Mouse (Mus musculus): ENCODE measurements at regions not wholly inside any gene's neighbourhood (a gene's known extent, or its start where the extent isn't known, plus 50 kb on each side); places are given as distances from the start of the nearest gene placed in this dataset.

DNA sequence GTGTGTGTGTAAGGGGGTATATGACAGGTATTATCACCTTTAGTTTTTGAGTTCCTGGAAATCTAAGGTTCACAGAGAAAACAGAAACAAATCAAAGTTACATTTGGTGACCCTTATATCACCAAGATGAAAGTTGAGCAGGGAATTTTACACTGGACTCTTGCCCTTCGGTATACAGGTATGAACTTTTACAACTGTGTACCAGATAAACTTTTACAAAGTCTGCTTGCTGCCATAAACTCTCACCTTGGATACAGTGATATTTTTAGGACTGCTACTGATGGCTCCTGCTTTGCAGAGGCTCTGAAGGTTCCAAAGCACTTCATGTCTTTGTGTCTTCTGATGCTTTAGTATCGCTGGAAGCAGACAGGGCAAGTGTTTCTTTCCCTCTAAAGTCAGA is 461.3 kb upstream of the Smarca2 start:
- ATAC-seq, result no peak
- Histone ChIP-seq H3K4me2 (no peak overlapping the region), H3K4me1 (no peaks in the 10 kb centered on the region), H3K9ac (no peak overlapping the region), H3K36me3 (ENCODE audit: poor library complexity, severe bottlenecking) (no peaks in the 10 kb centered on the region), H3K9me3 (replicated peaks) (no peaks in the 10 kb centered on the region), H3K4me3 (no peak overlapping the region), H3K27ac (no peak overlapping the region), H3K27me3 (no peaks in the 10 kb centered on the region)
- 89% methylated on average over 2 of the region's 2 CpGs for WGBS

- no peaks in the 10 kb centered on the region for H3K9me3 ChIP-seq (replicated peaks)
- WGBS, result 90% methylated on average over 4 of the region's 4 CpGs
- H3K27ac ChIP-seq, result no peak overlapping the region
- H3K4me2 ChIP-seq, result no peak overlapping the region
- no peaks in the 10 kb centered on the region for H3K27me3 ChIP-seq
- ATAC-seq, result no peak
- no peaks in the 10 kb centered on the region for H3K36me3 ChIP-seq (ENCODE audit: poor library complexity, severe bottlenecking)
- no peak overlapping the region for H3K9ac ChIP-seq
- H3K4me1 ChIP-seq, result no peaks in the 10 kb centered on the region
- no peak overlapping the region for H3K4me3 ChIP-seq
Measured at GRCm38 (mm10) chr19:26151216-26151615, 453.6 kb upstream of the Smarca2 start.

GRCm38 (mm10) chr19:26164993-26165392 is 439.9 kb upstream of the Smarca2 start:
- Histone ChIP-seq H3K4me1 (no peaks in the 10 kb centered on the region), H3K4me3 (no peak overlapping the region), H3K27me3 (no peaks in the 10 kb centered on the region), H3K9me3 (replicated peaks) (no peaks in the 10 kb centered on the region), H3K27ac (no peak overlapping the region), H3K4me2 (peak overlapping the region; percentile 30; the same call in 1 of the 2 replicates), H3K36me3 (ENCODE audit: poor library complexity, severe bottlenecking) (no peaks in the 10 kb centered on the region), H3K9ac (no peak overlapping the region)
- WGBS, result 32% methylated on average over 13 of the region's 13 CpGs
- ATAC-seq, result no peak

GRCm38 (mm10) chr19:26181774-26182173 is 423.1 kb upstream of the Smarca2 start:
- no peaks in the 10 kb centered on the region for H3K27me3 ChIP-seq
- no peak overlapping the region for H3K9ac ChIP-seq
- H3K4me1 ChIP-seq, result no peaks in the 10 kb centered on the region

DNA sequence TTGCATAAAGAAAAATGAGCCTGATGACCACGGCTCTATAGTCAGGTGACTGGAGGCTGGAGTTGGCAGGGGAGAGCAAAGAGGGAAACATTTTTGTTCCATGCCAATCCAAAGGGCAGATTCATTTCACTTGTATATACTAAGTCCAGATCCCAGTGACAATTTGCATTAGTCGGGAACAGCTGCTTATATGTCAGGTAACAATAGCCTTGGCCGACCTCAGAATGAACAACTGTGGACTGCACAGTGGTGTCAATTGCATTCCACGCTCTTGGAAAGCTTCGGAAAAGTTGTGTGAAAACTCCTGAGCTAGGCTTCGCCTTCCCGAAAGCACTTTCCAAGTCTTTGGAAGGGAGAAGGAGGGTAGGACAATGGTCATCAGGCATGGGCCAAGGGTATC is 419.8 kb upstream of the Smarca2 start:
- WGBS, result 87% methylated on average over 7 of the region's 7 CpGs
- no peak overlapping the region for H3K4me3 ChIP-seq
- ATAC-seq, result no peak
- H3K9ac ChIP-seq, result no peak overlapping the region
- no peaks in the 10 kb centered on the region for H3K36me3 ChIP-seq (ENCODE audit: poor library complexity, severe bottlenecking)
- H3K4me2 ChIP-seq, result no peak overlapping the region
- no peaks in the 10 kb centered on the region for H3K9me3 ChIP-seq (replicated peaks)
- H3K4me1 ChIP-seq, result no peaks in the 10 kb centered on the region
- H3K27ac ChIP-seq, result no peak overlapping the region
- H3K27me3 ChIP-seq, result no peaks in the 10 kb centered on the region

More at GRCm38 (mm10) chr19:26181774-26182173, 423.1 kb upstream of the Smarca2 start:
- no peak overlapping the region for H3K4me3 ChIP-seq
- peak; percentile 50; the same call in 1 of the 2 replicates for ATAC-seq
- WGBS, result 20% methylated on average over 4 of the region's 4 CpGs
- H3K36me3 ChIP-seq (ENCODE audit: poor library complexity, severe bottlenecking), result no peaks in the 10 kb centered on the region
- no peaks in the 10 kb centered on the region for H3K9me3 ChIP-seq (replicated peaks)
- H3K4me2 ChIP-seq, result no peak overlapping the region
- no peak overlapping the region for H3K27ac ChIP-seq

DNA sequence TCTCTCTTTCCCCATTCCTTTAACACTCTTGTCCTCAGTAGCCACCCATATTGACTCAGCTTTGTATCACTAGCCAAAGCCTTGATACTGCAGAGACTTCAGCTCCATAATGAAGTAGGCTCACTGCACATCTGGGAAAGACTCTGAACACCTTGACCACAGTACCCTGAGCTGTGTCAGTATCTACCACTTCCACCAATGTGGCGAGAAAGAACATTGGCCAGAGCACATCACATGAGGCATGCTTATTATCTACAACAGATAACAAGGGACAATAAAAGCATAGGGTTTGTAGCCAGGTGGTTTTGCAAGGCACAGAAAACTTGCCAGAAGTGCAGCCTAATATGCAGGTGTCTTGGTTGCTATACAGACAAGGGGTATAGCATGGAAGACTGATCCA is 414.0 kb upstream of the Smarca2 start:
- Histone ChIP-seq H3K9ac (no peak overlapping the region), H3K27ac (no peak overlapping the region), H3K4me3 (no peak overlapping the region), H3K36me3 (ENCODE audit: poor library complexity, severe bottlenecking) (no peaks in the 10 kb centered on the region), H3K9me3 (replicated peaks) (no peaks in the 10 kb centered on the region), H3K4me1 (no peaks in the 10 kb centered on the region), H3K4me2 (no peak overlapping the region), H3K27me3 (no peaks in the 10 kb centered on the region)
- no peak for ATAC-seq
- 88% methylated on average over 1 of the region's 1 CpGs for WGBS

- Histone ChIP-seq H3K27ac (no peak overlapping the region), H3K4me3 (no peak overlapping the region), H3K9me3 (replicated peaks) (no peaks in the 10 kb centered on the region), H3K4me1 (no peaks in the 10 kb centered on the region), H3K36me3 (ENCODE audit: poor library complexity, severe bottlenecking) (no peaks in the 10 kb centered on the region), H3K4me2 (no peak overlapping the region), H3K9ac (no peak overlapping the region), H3K27me3 (no peaks in the 10 kb centered on the region)
- no peak for ATAC-seq
- WGBS, result 85% methylated on average over 1 of the region's 1 CpGs
Measured at GRCm38 (mm10) chr19:26193664-26194063, 411.2 kb upstream of the Smarca2 start.

GRCm38 (mm10) chr19:26208760-26209159 is 396.1 kb upstream of the Smarca2 start:
- no peaks in the 10 kb centered on the region for H3K9me3 ChIP-seq (replicated peaks)
- WGBS, result 57% methylated on average over 1 of the region's 1 CpGs
- H3K36me3 ChIP-seq (ENCODE audit: poor library complexity, severe bottlenecking), result no peaks in the 10 kb centered on the region
- ATAC-seq, result no peak
- no peaks in the 10 kb centered on the region for H3K27me3 ChIP-seq
- no peak overlapping the region for H3K4me2 ChIP-seq
- H3K4me3 ChIP-seq, result no peak overlapping the region
- H3K9ac ChIP-seq, result no peak overlapping the region
- H3K4me1 ChIP-seq, result no peaks in the 10 kb centered on the region
- no peak overlapping the region for H3K27ac ChIP-seq

DNA sequence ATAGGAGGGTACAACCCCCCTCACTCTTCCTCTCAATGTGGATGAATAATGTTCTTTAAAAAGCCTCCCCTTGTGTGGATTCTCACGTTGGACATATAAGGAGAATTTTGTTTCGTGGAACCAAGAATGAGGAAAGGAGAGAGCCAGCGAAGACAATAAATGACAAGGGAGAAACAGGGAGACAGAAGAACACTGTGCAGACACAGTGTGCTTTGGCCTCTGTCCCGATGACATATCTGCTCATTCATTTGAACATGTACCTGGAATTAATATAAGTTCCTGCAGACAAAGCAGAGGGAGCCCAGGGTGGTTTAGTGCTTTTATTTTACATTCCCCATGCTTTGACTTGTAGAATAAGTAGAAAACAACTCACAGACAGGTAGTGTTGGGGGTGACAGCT is 370.3 kb upstream of the Smarca2 start:
- Histone ChIP-seq H3K4me1 (no peaks in the 10 kb centered on the region), H3K27ac (no peak overlapping the region), H3K27me3 (no peaks in the 10 kb centered on the region), H3K9ac (no peak overlapping the region), H3K4me2 (no peak overlapping the region), H3K4me3 (no peak overlapping the region), H3K36me3 (ENCODE audit: poor library complexity, severe bottlenecking) (no peaks in the 10 kb centered on the region), H3K9me3 (replicated peaks) (no peaks in the 10 kb centered on the region)
- 67% methylated on average over 4 of the region's 4 CpGs for WGBS
- no peak for ATAC-seq

DNA sequence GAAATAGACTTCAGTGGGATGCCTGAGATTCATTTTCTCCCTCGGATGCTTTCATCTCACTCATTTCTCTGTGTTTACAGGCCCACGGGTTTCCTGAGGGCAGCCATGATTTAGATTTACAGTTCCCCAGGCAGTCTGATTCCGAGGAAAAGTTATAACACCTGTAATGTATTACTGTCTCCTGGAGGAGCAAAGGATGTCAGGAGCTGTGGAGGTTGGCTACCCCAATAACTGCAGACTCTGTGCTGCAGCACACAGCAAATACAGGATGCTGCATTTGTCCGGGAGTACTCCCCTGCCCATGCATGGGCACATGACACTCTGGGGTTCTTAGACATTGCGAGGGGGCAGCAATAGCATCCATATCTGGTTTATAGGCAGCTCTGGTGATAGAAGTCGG is 360.8 kb upstream of the Smarca2 start:
- Histone ChIP-seq H3K4me3 (no peak overlapping the region), H3K36me3 (ENCODE audit: poor library complexity, severe bottlenecking) (no peaks in the 10 kb centered on the region), H3K4me2 (no peak overlapping the region), H3K27ac (no peak overlapping the region), H3K9ac (no peak overlapping the region), H3K4me1 (no peaks in the 10 kb centered on the region), H3K27me3 (no peaks in the 10 kb centered on the region), H3K9me3 (replicated peaks) (no peaks in the 10 kb centered on the region)
- WGBS, result 87% methylated on average over 6 of the region's 6 CpGs
- no peak for ATAC-seq

DNA sequence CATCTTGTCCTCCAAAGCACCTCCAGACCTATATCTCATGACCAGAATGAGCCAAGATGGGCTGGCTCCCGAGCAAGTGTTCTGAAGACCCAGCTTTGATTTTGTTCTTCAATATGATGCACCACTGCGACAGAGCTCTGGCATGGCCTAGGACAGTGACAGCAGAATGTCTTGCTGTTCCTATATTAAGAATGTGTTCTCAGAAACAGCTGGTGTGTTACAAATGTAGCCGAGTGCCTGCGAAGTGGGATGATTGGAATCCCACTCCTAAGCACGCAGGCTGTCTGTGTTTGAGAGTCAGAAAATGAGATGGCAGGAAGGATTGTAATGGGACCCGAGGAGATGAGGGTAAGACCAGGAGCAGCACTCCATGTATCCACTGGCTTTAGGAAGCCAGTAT is 355.1 kb upstream of the Smarca2 start:
- WGBS, result 87% methylated on average over 6 of the region's 6 CpGs
- no peaks in the 10 kb centered on the region for H3K9me3 ChIP-seq (replicated peaks)
- no peak overlapping the region for H3K4me3 ChIP-seq
- no peaks in the 10 kb centered on the region for H3K36me3 ChIP-seq (ENCODE audit: poor library complexity, severe bottlenecking)
- no peak overlapping the region for H3K9ac ChIP-seq
- no peaks in the 10 kb centered on the region for H3K4me1 ChIP-seq
- H3K27ac ChIP-seq, result no peak overlapping the region
- ATAC-seq, result no peak
- H3K4me2 ChIP-seq, result no peak overlapping the region
- no peaks in the 10 kb centered on the region for H3K27me3 ChIP-seq

DNA sequence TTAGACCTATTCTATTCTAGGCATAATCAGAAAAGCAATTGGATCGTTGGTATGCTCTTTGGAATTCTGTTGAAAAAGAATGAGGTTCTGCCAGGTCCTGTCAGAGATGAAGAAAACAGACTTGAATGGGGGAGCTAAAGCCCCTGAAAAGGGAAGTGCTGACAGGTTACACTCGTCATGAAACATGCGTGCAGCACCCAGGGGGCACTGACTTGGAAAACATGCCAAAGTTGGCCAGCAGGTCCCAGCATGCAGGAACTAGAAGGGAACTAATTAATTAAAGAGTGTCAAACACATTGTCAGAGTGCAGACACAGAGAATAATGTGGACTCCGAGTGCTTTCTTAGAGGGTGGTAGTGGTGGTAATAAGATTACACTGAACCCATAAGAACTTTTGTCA is 346.2 kb upstream of the Smarca2 start:
- no peak overlapping the region for H3K27ac ChIP-seq
- H3K4me3 ChIP-seq, result no peak overlapping the region
- peak; percentile 75; the same call in 1 of the 2 replicates for ATAC-seq
- no peaks in the 10 kb centered on the region for H3K36me3 ChIP-seq (ENCODE audit: poor library complexity, severe bottlenecking)
- H3K9me3 ChIP-seq (replicated peaks), result no peaks in the 10 kb centered on the region
- no peak overlapping the region for H3K9ac ChIP-seq
- H3K27me3 ChIP-seq, result no peaks in the 10 kb centered on the region
- H3K4me1 ChIP-seq, result 0 out of 2 replicates have a peak, but pooled peaks cover 12% of the 10 kb centered on the region
- no peak overlapping the region for H3K4me2 ChIP-seq
- 18% methylated on average over 4 of the region's 4 CpGs for WGBS

DNA sequence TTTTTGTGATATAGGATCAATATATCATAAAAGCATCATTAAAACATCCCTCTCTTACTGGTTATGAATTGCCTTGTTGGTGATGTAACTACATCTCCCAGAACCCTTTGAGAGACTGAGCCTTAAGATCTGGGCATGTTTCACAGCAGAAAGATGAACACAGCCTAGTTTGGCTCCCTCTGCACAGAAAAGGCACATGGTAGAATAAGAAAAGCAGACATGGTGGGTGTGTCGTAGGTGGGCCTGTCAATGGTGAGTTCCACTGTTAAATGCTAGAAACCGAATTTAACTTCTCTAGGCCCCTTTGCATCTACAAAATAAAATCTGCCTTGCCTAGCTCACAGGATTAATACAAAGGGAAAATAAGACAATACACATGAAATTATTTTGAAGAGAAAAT is 343.3 kb upstream of the Smarca2 start:
- Histone ChIP-seq H3K4me1 (0 out of 2 replicates have a peak, but pooled peaks cover 12% of the 10 kb centered on the region), H3K9ac (no peak overlapping the region), H3K36me3 (ENCODE audit: poor library complexity, severe bottlenecking) (no peaks in the 10 kb centered on the region), H3K27me3 (no peaks in the 10 kb centered on the region), H3K4me2 (no peak overlapping the region), H3K9me3 (replicated peaks) (no peaks in the 10 kb centered on the region), H3K4me3 (no peak overlapping the region), H3K27ac (no peak overlapping the region)
- ATAC-seq, result no peak
- 85% methylated on average over 2 of the region's 2 CpGs for WGBS

Data from forebrain, embryonic 13.5 days (tissue).